Mouse (Mus musculus): Measurements from ENCODE around the gene Snx20. TPM values are rescaled to one million over a fixed set of nuclear protein-coding genes. Genes with fewer than 3 reads are reported as not detected.

Snx20 gene
- polyA plus RNA-seq (2017; shearing (Covaris generic)) = 10 to 100 TPM in 1 of 3 experiments, 1 to 10 TPM in 2; 6.2 to 12.0 (median 9.3) TPM

GRCm38 (mm10) chr8:88635474-88636397 is at the start of gene Snx20:
Gene Snx20, minus strand, starts transcription at chr8:88636128.
- peak; percentile 95 for ATAC-seq

- ATAC-seq = peak; percentile 54
These were observed 47.8 kb upstream of the Snx20 start for GRCm38 (mm10) chr8:88683656-88684289.

- no peak for ATAC-seq
These were observed 45.1 kb upstream of the Snx20 start for GRCm38 (mm10) chr8:88681046-88681445.

- ATAC-seq = no peak
These were observed 44.6 kb upstream of the Snx20 start for GRCm38 (mm10) chr8:88680566-88680965.

GRCm38 (mm10) chr8:88677071-88677470 is 41.1 kb upstream of the Snx20 start:
- ATAC-seq = no peak

- ATAC-seq = no peak
These were observed 39.6 kb upstream of the Snx20 start for GRCm38 (mm10) chr8:88675372-88676165.

GRCm38 (mm10) chr8:88673859-88674258 is 37.9 kb upstream of the Snx20 start:
- no peak for ATAC-seq

- no peak for ATAC-seq
These were observed 35.6 kb upstream of the Snx20 start for GRCm38 (mm10) chr8:88671575-88671974.

GRCm38 (mm10) chr8:88670782-88671181 is 34.9 kb upstream of the Snx20 start:
- no peak for ATAC-seq

GRCm38 (mm10) chr8:88668400-88669086 is 32.6 kb upstream of the Snx20 start:
- ATAC-seq = peak; percentile 95

GRCm38 (mm10) chr8:88666435-88666834 is 30.5 kb upstream of the Snx20 start:
- ATAC-seq = no peak

GRCm38 (mm10) chr8:88664947-88665346 is 29.0 kb upstream of the Snx20 start:
- no peak for ATAC-seq

GRCm38 (mm10) chr8:88664121-88664520 is 28.2 kb upstream of the Snx20 start:
- ATAC-seq = no peak

- ATAC-seq = no peak
These were observed 26.5 kb upstream of the Snx20 start for GRCm38 (mm10) chr8:88662401-88662821.

- ATAC-seq = no peak
These were observed 23.9 kb upstream of the Snx20 start for GRCm38 (mm10) chr8:88659873-88660272.

- ATAC-seq = no peak
These were observed 19.4 kb upstream of the Snx20 start for GRCm38 (mm10) chr8:88655334-88655733.

- peak; percentile 79 for ATAC-seq
These were observed 15.2 kb upstream of the Snx20 start for GRCm38 (mm10) chr8:88651122-88651521.

GRCm38 (mm10) chr8:88650016-88650708 is 14.2 kb upstream of the Snx20 start:
- peak; percentile 53 for ATAC-seq

GRCm38 (mm10) chr8:88648322-88648721 is 12.4 kb upstream of the Snx20 start:
- no peak for ATAC-seq

- ATAC-seq = peak; percentile 16
These were observed 11.2 kb upstream of the Snx20 start, which contains the start of gene Nod2 for GRCm38 (mm10) chr8:88646837-88647778. Gene Nod2, plus strand, starts transcription at chr8:88647315.
